Mouse (Mus musculus): ENCODE results near the gene 4930590J08Rik.

DNA sequence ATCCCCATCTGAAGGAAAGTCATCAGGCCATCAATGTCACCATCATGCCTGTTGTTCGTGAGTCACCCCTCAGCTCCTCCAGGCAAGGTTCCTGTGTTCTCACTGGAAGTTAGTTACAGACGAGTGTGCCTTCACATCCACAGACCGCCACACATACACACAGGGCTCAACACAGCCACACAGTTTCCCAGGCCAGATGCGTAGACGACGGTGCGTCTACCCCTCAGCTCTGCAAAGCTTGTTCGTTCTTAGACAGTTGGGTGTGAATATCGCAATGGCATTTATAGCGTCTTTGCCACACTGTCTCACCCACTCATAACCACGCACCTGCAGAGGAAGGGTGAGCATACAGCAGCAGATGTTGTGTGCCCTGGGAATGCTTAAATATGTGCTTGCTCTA, 37.0 kb upstream of the 4930590J08Rik start:
- TF ChIP-seq CTCF (IDR thresholded peaks at IDR 0.05; ENCODE audit: control insufficient read depth, insufficient read depth, insufficient replicate concordance, low read depth, low read length) (no peak), POLR2A (IDR thresholded peaks at IDR 0.05; ENCODE audit: control insufficient read depth, low read depth, low read length) (no peak)

Data from testis, adult 2 months (tissue).